Mouse (Mus musculus): ENCODE results near the gene Zbtb38. TPM values are rescaled to one million over a fixed set of nuclear protein-coding genes. Genes with fewer than 3 reads are reported as not detected.

Zbtb38 gene
- polyA plus RNA-seq, 1 experiment, result 16.1 TPM

DNA sequence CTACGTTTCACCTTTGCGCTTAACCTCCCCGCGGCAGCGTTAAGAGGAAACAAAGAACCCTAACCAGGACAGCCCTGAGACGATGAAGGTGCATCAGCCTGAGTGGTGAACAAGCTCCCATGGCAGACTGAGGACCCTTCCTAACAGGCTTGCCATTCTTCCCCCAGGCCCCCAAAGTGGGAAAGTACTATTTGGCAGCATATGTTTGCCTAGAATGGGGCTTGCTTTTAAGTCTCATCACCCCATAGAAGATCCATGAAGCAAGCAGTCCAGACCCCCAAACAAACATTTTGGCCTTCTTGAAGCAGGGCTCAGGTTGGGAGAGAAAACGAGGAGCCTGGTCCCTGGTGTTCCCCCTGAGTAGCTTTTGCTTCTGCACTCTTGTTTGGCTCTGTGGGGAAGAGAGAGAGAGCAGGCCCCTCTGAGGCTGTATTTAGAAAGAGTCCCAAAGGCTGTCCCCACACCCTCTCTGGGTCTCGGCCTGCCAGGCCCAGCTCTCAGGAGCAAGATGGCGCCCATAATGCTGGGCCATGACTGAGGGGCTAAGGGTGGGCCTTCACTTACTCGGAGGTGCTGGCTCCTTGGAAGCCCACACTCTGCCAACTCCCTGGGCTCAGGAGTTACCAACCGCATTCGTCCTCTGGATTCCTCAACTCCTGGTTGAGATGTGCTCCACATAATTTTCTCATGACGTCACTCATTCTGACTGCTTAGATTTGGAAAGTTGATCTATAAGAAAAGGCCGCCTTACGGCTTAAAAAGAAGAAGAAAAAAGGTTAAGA, 619 bp downstream of the Zbtb38 start:
- 72% methylated on average over 15 of the region's 15 CpGs for WGBS
- Histone ChIP-seq H3K4me1 (ENCODE audit: control insufficient read depth, insufficient read depth, low read length) (peaks cover 5% of the 10 kb centered on the region), H3K4me3 (replicated peaks; ENCODE audit: extremely low read depth, low read depth, low read length) (peak overlapping the region; percentile 36)
- no peak for TF ChIP-seq POLR2A (IDR thresholded peaks at IDR 0.05; ENCODE audit: borderline replicate concordance, extremely low read depth, low read depth, low read length)
- TF ChIP-seq CTCF (IDR thresholded peaks at IDR 0.05; ENCODE audit: insufficient read depth, low read length), result no peak
- peak; percentile 18 for DNase-seq

DNA sequence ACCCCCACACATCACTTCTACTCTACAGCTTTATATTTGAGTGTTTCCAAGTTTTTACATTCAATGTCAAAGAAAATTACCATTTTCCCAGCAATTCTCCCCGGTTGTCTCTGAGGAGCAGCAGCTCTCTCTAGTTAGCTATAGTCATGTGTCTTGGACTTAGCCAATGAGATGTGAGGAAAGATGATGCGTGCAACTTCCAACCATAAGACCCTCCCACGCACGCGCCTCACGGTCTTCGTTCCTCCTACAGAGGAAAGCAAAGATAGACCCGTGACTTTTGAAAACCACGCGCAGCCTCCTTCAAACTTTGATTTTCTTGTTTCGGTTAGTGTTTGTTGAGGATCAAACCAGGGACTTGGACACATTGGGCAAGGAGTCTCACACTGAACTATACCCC, 2.0 kb downstream of the Zbtb38 start:
- Histone ChIP-seq H3K4me1 (ENCODE audit: control insufficient read depth, insufficient read depth, low read length) (peaks cover 5% of the 10 kb centered on the region), H3K4me3 (replicated peaks; ENCODE audit: extremely low read depth, low read depth, low read length) (no peak overlapping the region)
- DNase-seq, result no peak
- WGBS, result 97% methylated on average over 11 of the region's 11 CpGs
- TF ChIP-seq CTCF (IDR thresholded peaks at IDR 0.05; ENCODE audit: insufficient read depth, low read length), result no peak
- TF ChIP-seq POLR2A (IDR thresholded peaks at IDR 0.05; ENCODE audit: borderline replicate concordance, extremely low read depth, low read depth, low read length), result no peak

GRCm38 (mm10) chr9:96746527-96746926, 6.1 kb downstream of the Zbtb38 start:
- Histone ChIP-seq H3K4me1 (ENCODE audit: control insufficient read depth, insufficient read depth, low read length) (no peaks in the 10 kb centered on the region), H3K4me3 (replicated peaks; ENCODE audit: extremely low read depth, low read depth, low read length) (no peak overlapping the region)
- WGBS, result 94% methylated on average over 9 of the region's 9 CpGs
- DNase-seq, result no peak
- TF ChIP-seq POLR2A (IDR thresholded peaks at IDR 0.05; ENCODE audit: borderline replicate concordance, extremely low read depth, low read depth, low read length) (no peak), CTCF (IDR thresholded peaks at IDR 0.05; ENCODE audit: insufficient read depth, low read length) (no peak)

DNA sequence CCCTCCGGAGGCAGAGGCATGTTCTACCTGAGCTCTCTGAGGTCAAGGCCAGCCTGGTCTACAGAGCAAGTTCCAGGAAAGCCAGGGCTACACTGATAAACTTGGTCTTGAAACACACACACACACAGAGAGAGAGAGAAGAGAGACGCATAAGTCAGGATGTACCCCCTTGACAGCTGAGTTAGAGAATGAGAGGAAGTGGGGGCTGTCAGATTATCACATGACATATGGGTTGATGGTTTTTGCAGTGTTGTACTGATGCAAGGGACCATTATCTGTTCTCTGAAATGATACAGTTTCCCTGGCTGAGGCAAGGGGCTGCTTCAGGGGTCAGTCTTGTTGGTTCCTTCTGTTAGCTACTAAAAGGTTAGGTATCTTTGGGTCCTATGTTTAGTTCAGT, 7.7 kb downstream of the Zbtb38 start:
- TF ChIP-seq POLR2A (IDR thresholded peaks at IDR 0.05; ENCODE audit: borderline replicate concordance, extremely low read depth, low read depth, low read length) (no peak), CTCF (IDR thresholded peaks at IDR 0.05; ENCODE audit: insufficient read depth, low read length) (no peak)
- 55% methylated on average over 2 of the region's 2 CpGs for WGBS

DNA sequence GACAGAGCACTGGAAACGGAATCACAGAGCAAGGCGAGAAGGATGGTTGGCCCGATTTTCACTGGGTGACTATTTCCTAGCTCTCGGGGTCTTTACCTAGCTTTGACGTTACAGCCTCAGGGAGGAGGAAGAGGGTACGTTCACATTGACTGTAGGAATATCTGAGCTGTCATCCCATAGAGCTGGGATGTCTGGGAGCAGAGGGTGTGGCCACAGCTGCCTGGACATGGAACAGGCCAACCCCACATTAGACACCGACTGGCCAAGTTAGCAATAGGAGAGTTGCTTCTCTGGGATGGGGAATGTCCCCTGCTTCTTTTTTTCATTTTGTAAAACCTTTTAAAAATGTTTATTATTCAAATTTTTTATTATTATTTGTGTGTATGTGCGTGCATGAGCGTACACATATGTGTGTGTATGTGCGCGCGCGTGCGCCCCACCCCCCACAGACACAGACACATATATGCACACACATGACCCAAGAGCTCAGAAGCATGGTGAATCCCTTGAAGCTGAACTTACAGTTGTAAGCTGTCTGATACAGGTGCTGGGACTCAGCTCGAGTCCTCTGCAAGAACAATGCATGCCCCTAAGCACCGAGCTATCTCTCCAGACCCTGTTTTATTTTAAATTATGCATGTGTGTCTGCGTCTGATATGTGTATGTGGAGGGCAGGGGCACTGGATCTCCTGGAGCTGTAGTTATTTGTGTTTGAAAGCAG, 11.1 kb downstream of the Zbtb38 start:
- H3K4me3 ChIP-seq (replicated peaks; ENCODE audit: extremely low read depth, low read depth, low read length), result no peak overlapping the region
- 84% methylated on average over 17 of the region's 17 CpGs for WGBS
- TF ChIP-seq POLR2A (IDR thresholded peaks at IDR 0.05; ENCODE audit: borderline replicate concordance, extremely low read depth, low read depth, low read length) (no peak), CTCF (IDR thresholded peaks at IDR 0.05; ENCODE audit: insufficient read depth, low read length) (no peak)

More for the DNA sequence above, 7.7 kb downstream of the Zbtb38 start:
- Histone ChIP-seq H3K4me1 (ENCODE audit: control insufficient read depth, insufficient read depth, low read length) (peaks cover under 1% of the 10 kb centered on the region), H3K4me3 (replicated peaks; ENCODE audit: extremely low read depth, low read depth, low read length) (no peak overlapping the region)
- no peak for DNase-seq

GRCm38 (mm10) chr9:96740712-96741364, 11.8 kb downstream of the Zbtb38 start:
- no peak for DNase-seq
- WGBS, result 79% methylated on average over 15 of the region's 15 CpGs

More for the DNA sequence above, 11.1 kb downstream of the Zbtb38 start:
- peaks cover 4% of the 10 kb centered on the region for H3K4me1 ChIP-seq (ENCODE audit: control insufficient read depth, insufficient read depth, low read length)
- no peak for DNase-seq

DNA sequence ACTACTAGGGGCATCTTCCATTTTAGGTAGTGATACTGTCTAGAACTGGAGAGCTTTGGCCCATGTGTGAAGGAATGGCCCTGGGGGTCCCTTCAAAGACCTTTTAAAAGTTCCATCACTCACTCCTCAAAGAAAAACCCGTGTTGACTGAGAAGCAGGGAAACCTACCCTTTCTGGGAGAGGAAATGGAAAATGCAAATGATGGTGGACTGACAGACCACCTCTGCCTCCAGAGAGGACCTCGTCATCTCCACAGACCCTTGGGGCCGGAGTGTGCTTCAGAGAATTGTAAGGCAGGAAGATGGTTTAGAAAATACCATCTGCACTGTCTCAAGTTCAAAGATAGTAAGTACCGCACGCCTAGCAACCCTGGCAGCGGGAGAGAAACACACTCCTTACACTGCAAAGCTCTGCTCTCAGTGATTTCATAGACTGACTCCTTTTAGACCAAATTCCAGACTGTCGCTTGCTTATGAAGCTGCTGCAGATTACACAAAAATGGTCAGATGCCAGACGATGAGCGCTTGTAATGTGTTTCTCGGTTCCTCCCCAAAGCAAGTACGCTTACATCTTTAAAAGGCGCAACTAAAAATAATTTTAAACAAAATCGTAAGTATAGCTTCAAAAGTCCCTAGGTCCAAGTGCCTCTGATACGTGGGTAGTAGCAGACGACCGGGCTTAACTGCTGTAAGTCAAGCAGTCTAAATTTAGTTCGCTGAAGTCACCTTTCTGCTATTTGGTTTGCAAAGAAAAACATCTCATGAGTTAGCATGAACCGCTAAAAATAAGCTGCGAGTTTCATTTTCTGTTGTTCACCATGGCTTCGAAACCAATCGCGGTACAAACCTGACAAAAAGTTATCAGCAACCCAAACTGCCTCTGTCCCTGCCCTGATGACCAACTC, 12.6 kb downstream of the Zbtb38 start:
- Histone ChIP-seq H3K4me3 (replicated peaks; ENCODE audit: extremely low read depth, low read depth, low read length) (peak overlapping the region; percentile 20), H3K4me1 (ENCODE audit: control insufficient read depth, insufficient read depth, low read length) (peaks cover 4% of the 10 kb centered on the region)
- 55% methylated on average over 22 of the region's 22 CpGs for WGBS
- TF ChIP-seq CTCF (IDR thresholded peaks at IDR 0.05; ENCODE audit: insufficient read depth, low read length) (no peak), POLR2A (IDR thresholded peaks at IDR 0.05; ENCODE audit: borderline replicate concordance, extremely low read depth, low read depth, low read length) (no peak)
- DNase-seq, result no peak

More at GRCm38 (mm10) chr9:96740712-96741364, 11.8 kb downstream of the Zbtb38 start:
- TF ChIP-seq POLR2A (IDR thresholded peaks at IDR 0.05; ENCODE audit: borderline replicate concordance, extremely low read depth, low read depth, low read length), result no peak
- TF ChIP-seq CTCF (IDR thresholded peaks at IDR 0.05; ENCODE audit: insufficient read depth, low read length), result no peak
- peak overlapping the region; percentile 20 for H3K4me3 ChIP-seq (replicated peaks; ENCODE audit: extremely low read depth, low read depth, low read length)
- H3K4me1 ChIP-seq (ENCODE audit: control insufficient read depth, insufficient read depth, low read length), result peaks cover 4% of the 10 kb centered on the region

DNA sequence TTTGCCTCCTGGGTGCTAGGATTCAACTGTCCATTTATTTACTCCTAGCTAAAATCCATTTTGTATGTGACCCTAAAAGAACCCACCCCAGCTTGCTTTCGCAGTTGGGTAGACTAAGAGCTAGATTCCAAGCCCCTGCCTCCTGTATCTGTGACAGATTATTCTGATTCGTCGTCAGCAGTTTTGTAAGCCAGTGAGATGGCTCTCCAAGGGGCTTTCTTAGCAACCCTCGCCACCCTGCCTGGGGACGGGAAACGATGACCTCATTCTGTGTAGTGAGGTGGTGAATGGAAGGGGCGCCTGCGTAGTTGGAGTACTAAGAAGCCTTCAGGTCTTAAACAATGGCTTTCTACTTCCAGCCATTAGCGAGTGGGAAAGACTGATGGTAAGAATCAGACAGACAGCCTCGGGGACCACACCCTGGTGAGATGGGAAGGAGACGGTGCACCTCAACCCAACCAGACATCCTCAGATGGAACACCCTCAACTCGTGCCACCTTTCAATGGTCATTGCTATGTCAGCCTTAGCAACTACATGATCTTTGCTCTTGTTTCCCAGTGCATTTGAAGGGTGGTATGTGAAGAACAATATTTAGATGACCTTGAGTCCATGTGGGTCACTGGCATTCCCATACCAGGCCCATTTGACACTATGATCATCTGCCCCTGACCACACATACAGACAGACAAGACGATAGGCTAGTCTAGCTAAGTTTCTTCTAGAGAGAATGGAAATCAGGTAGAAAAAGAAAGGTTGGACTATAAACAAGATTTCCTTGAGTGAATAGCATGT, 13.9 kb downstream of the Zbtb38 start:
- Histone ChIP-seq H3K4me1 (ENCODE audit: control insufficient read depth, insufficient read depth, low read length) (peaks cover 4% of the 10 kb centered on the region), H3K4me3 (replicated peaks; ENCODE audit: extremely low read depth, low read depth, low read length) (no peak overlapping the region)
- 86% methylated on average over 13 of the region's 13 CpGs for WGBS
- no peak for DNase-seq
- TF ChIP-seq POLR2A (IDR thresholded peaks at IDR 0.05; ENCODE audit: borderline replicate concordance, extremely low read depth, low read depth, low read length) (no peak), CTCF (IDR thresholded peaks at IDR 0.05; ENCODE audit: insufficient read depth, low read length) (no peak)

Measured in lung, adult 2 months (tissue).